ENCODE assay signal across 16 mouse cellular contexts in genomic region chr8:110856760-110857461, GRCm38 (mm10). TPM values are rescaled to one million over a fixed set of nuclear protein-coding genes. Genes with fewer than 3 reads are reported as not detected.
A peak's percentile ranks its signal among the peaks of the same experiment; 100 is the strongest.
DNase-seq lines count a peak whose midpoint lies in the region; ATAC-seq and TF ChIP-seq lines count a peak whose summit lies in the region.
"Had no signal": no experiment of that assay in that cellular context is flagged by ENCODE, and none has a peak within 500 bp of the region (broad histone marks: within the 10 kb centered on the region; RNA-seq: fewer than 3 reads in every experiment).

No protein-coding gene starts in this region.

- no peak overlapping the region for H3K4me3 ChIP-seq in embryonic facial prominence, embryonic 14.5 days (ENCODE audit: low read depth, low read length)
- no peak overlapping the region for H3K4me3 ChIP-seq in embryonic facial prominence, embryonic 10.5 days
- H3K4me3 ChIP-seq in layer of hippocampus, adult 2 months, result no peak overlapping the region
- H3K4me3 ChIP-seq in hindbrain, embryonic 14.5 days (replicated peaks; ENCODE audit: low read length), result no peak overlapping the region
- H3K4me3 ChIP-seq: forebrain, embryonic 10.5 days; hindbrain, embryonic 10.5 days; liver, embryonic 15.5 days; neural tube, embryonic 13.5 days; stomach, embryonic 15.5 days had no signal

- peak; percentile 4 for DNase-seq in embryonic facial prominence, embryonic 14.5 days (ENCODE audit: low spot score)
- DNase-seq in embryonic facial prominence, embryonic 10.5 days (ENCODE audit: low spot score), result no peak
- DNase-seq in layer of hippocampus, adult 2 months (ENCODE audit: low spot score in 2 of 2), result no peak
- DNase-seq in layer of hippocampus, postnatal 10 days (ENCODE audit: low spot score in 2 of 2), result no peak
- DNase-seq in 3134 (ENCODE audit: extremely low read depth, insufficient read length, low spot score) (peak; percentile 22), Patski (ENCODE audit: low read depth, low spot score) (no peak)
- no peak for DNase-seq in Muller cell, postnatal 12 days (ENCODE audit: inconsistent ontology term)
- DNase-seq in hindbrain, embryonic 14.5 days (ENCODE audit: low spot score), result no peak
- DNase-seq: kidney, postnatal 25 days; right cerebral cortex, postnatal 14 days had no signal

- CTCF ChIA-PET in Patski (lab: Charles Lee), result interaction anchor here (0.8 to 3.9 kb wide), 6 partner anchors 8 to 107 kb away, joined by 3 to 20 read pairs (median 4); no protein-coding TSS in a partner anchor

- peaks cover 94% of the 10 kb centered on the region for H3K36me3 ChIP-seq in embryonic facial prominence, embryonic 14.5 days (ENCODE audit: control insufficient read depth, insufficient read depth, low read length)
- peaks cover 98% of the 10 kb centered on the region for H3K36me3 ChIP-seq in embryonic facial prominence, embryonic 10.5 days (replicated peaks)
- H3K36me3 ChIP-seq in hindbrain, embryonic 14.5 days (replicated peaks; ENCODE audit: control insufficient read depth, insufficient read depth), result peaks cover 98% of the 10 kb centered on the region

- ATAC-seq in embryonic facial prominence, embryonic 14.5 days (ENCODE audit: low read depth), result no peak
- no peak for ATAC-seq in Patski
- no peak for ATAC-seq in hindbrain, embryonic 14.5 days (ENCODE audit: low FRiP score)

- POLR2A ChIA-PET in Patski (lab: Charles Lee), result interaction anchor here (0.6 to 1.3 kb wide), 2 partner anchors 72 to 107 kb away, joined by 4 to 5 read pairs; no protein-coding TSS in a partner anchor

- in situ Hi-C loops in Patski (cut with MboI; ENCODE audit: low pct_unique_long_range_greater_than_20kb), result no loop called here

- no peaks in the 10 kb centered on the region for H3K9me3 ChIP-seq in embryonic facial prominence, embryonic 14.5 days (ENCODE audit: control insufficient read depth, low read length)
- H3K9me3 ChIP-seq in embryonic facial prominence, embryonic 10.5 days, result no peaks in the 10 kb centered on the region
- no peaks in the 10 kb centered on the region for H3K9me3 ChIP-seq in hindbrain, embryonic 14.5 days (ENCODE audit: control insufficient read depth, low read length)
- H3K9me3 ChIP-seq: forebrain, embryonic 10.5 days; hindbrain, embryonic 10.5 days; liver, embryonic 15.5 days; neural tube, embryonic 13.5 days; stomach, embryonic 15.5 days had no signal

- WGBS in embryonic facial prominence, embryonic 14.5 days, result 88% methylated on average over 4 of the region's 5 CpGs
- 91% methylated on average over 5 of the region's 5 CpGs for WGBS in embryonic facial prominence, embryonic 10.5 days
- WGBS in hindbrain, embryonic 14.5 days, result 91% methylated on average over 4 of the region's 5 CpGs

- no peaks in the 10 kb centered on the region for H3K27me3 ChIP-seq in embryonic facial prominence, embryonic 14.5 days (replicated peaks; ENCODE audit: control insufficient read depth, insufficient read depth, low read length)
- no peaks in the 10 kb centered on the region for H3K27me3 ChIP-seq in embryonic facial prominence, embryonic 10.5 days (replicated peaks; ENCODE audit: low read depth, poor library complexity, severe bottlenecking)
- no peaks in the 10 kb centered on the region for H3K27me3 ChIP-seq in Patski
- H3K27me3 ChIP-seq in hindbrain, embryonic 14.5 days (ENCODE audit: control insufficient read depth, insufficient read depth, low read length), result no peaks in the 10 kb centered on the region
- H3K27me3 ChIP-seq: liver, embryonic 15.5 days; neural tube, embryonic 13.5 days; stomach, embryonic 15.5 days had no signal

- no peak overlapping the region for H3K27ac ChIP-seq in embryonic facial prominence, embryonic 14.5 days (replicated peaks; ENCODE audit: low read depth, low read length)
- H3K27ac ChIP-seq in embryonic facial prominence, embryonic 10.5 days (replicated peaks), result no peak overlapping the region
- H3K27ac ChIP-seq in layer of hippocampus, adult 2 months, result no peak overlapping the region
- H3K27ac ChIP-seq in hindbrain, embryonic 14.5 days, result no peak overlapping the region
- H3K27ac ChIP-seq: forebrain, embryonic 10.5 days; hindbrain, embryonic 10.5 days; liver, embryonic 15.5 days; neural tube, embryonic 13.5 days; stomach, embryonic 15.5 days had no signal

- no peaks in the 10 kb centered on the region for H3K4me1 ChIP-seq in embryonic facial prominence, embryonic 14.5 days (ENCODE audit: control insufficient read depth, insufficient read depth, low read length)
- no peaks in the 10 kb centered on the region for H3K4me1 ChIP-seq in embryonic facial prominence, embryonic 10.5 days
- H3K4me1 ChIP-seq in hindbrain, embryonic 14.5 days (replicated peaks; ENCODE audit: control insufficient read depth, insufficient read depth, low read length), result no peaks in the 10 kb centered on the region
- H3K4me1 ChIP-seq: forebrain, embryonic 10.5 days; hindbrain, embryonic 10.5 days; liver, embryonic 15.5 days; neural tube, embryonic 13.5 days; stomach, embryonic 15.5 days had no signal

- no peak overlapping the region for H3K9ac ChIP-seq in embryonic facial prominence, embryonic 14.5 days (ENCODE audit: low read depth, low read length)
- no peak overlapping the region for H3K9ac ChIP-seq in hindbrain, embryonic 14.5 days
- H3K9ac ChIP-seq: liver, embryonic 15.5 days; neural tube, embryonic 13.5 days; stomach, embryonic 15.5 days had no signal

- no peak overlapping the region for H3K4me2 ChIP-seq in embryonic facial prominence, embryonic 14.5 days (ENCODE audit: low read depth, low read length)
- no peak overlapping the region for H3K4me2 ChIP-seq in hindbrain, embryonic 14.5 days (replicated peaks)
- H3K4me2 ChIP-seq: liver, embryonic 15.5 days; midbrain, embryonic 11.5 days; neural tube, embryonic 13.5 days; stomach, embryonic 15.5 days had no signal

- TF ChIP-seq CTCF in layer of hippocampus, adult 2 months (conservative IDR thresholded peaks at IDR 0.05), result peak; percentile 70
- TF ChIP-seq CTCF in Patski (IDR thresholded peaks at IDR 0.05), result peak; percentile 66

RNA-seq across cellular contexts. Expression of gene Sf3b3, which starts 10.3 kb away (rescaled TPM):
- 127 and 139 TPM in 2 replicates for polyA plus RNA-seq in embryonic facial prominence, embryonic 14.5 days (2014; fragmentation: Nextera tagmentation; extraction: Ambion mirVana)
- polyA plus RNA-seq in embryonic facial prominence, embryonic 10.5 days (2016; fragmentation: Nextera tagmentation; extraction: Ambion mirVana), result 230 and 242 TPM in 2 replicates
- total RNA-seq in layer of hippocampus, adult 2 months (2021), result 10 to 100 TPM; 71.1 to 74.7 TPM
- 10 to 100 TPM; 59.8 to 63.9 TPM for total RNA-seq in layer of hippocampus, postnatal 10 days (2021)
- 129 TPM for polyA plus RNA-seq in Patski (2021)
- polyA plus RNA-seq in hindbrain, embryonic 14.5 days (2014; fragmentation: Nextera tagmentation; extraction: Ambion mirVana), result 92.2 and 102 TPM in 2 replicates

RNA-seq across cellular contexts. Expression of gene Cog4, which starts 10.5 kb away (rescaled TPM):
- polyA plus RNA-seq in embryonic facial prominence, embryonic 14.5 days (2014; fragmentation: Nextera tagmentation; extraction: Ambion mirVana), result 69.8 and 77.9 TPM in 2 replicates
- polyA plus RNA-seq in embryonic facial prominence, embryonic 10.5 days (2016; fragmentation: Nextera tagmentation; extraction: Ambion mirVana), result 77.2 and 83.5 TPM in 2 replicates
- 10 to 100 TPM; 61.4 to 64.0 TPM for total RNA-seq in layer of hippocampus, adult 2 months (2021)
- total RNA-seq in layer of hippocampus, postnatal 10 days (2021), result 10 to 100 TPM; 49.4 to 52.1 TPM
- polyA plus RNA-seq in Patski (2021), result 95.9 TPM
- 66.7 and 73.0 TPM in 2 replicates for polyA plus RNA-seq in hindbrain, embryonic 14.5 days (2014; fragmentation: Nextera tagmentation; extraction: Ambion mirVana)

RNA-seq across cellular contexts. Expression of gene Fuk, which starts 45.4 kb away (rescaled TPM):
- 7.6 and 9.2 TPM in 2 replicates for polyA plus RNA-seq in embryonic facial prominence, embryonic 14.5 days (2014; fragmentation: Nextera tagmentation; extraction: Ambion mirVana)
- polyA plus RNA-seq in embryonic facial prominence, embryonic 10.5 days (2016; fragmentation: Nextera tagmentation; extraction: Ambion mirVana), result 16.2 and 16.5 TPM in 2 replicates
- 10 to 100 TPM; 23.5 to 29.0 TPM for total RNA-seq in layer of hippocampus, adult 2 months (2021)
- 10 to 100 TPM; 15.2 to 16.4 TPM for total RNA-seq in layer of hippocampus, postnatal 10 days (2021)
- 25.6 TPM for polyA plus RNA-seq in Patski (2021)
- polyA plus RNA-seq in hindbrain, embryonic 14.5 days (2014; fragmentation: Nextera tagmentation; extraction: Ambion mirVana), result 5.0 and 5.8 TPM in 2 replicates

RNA-seq across cellular contexts. Expression of gene Il34, which starts 51.2 kb away (rescaled TPM):
- polyA plus RNA-seq in embryonic facial prominence, embryonic 14.5 days (2014; fragmentation: Nextera tagmentation; extraction: Ambion mirVana), result 1.4 and 1.7 TPM in 2 replicates
- polyA plus RNA-seq in embryonic facial prominence, embryonic 10.5 days (2016; fragmentation: Nextera tagmentation; extraction: Ambion mirVana), result 0.24 TPM in 1 of 2 replicates, not detected in the other
- 10 to 100 TPM; 64.7 to 71.5 TPM for total RNA-seq in layer of hippocampus, adult 2 months (2021)
- 10 to 100 TPM; 50.9 to 52.8 TPM for total RNA-seq in layer of hippocampus, postnatal 10 days (2021)
- 35.6 TPM for polyA plus RNA-seq in Patski (2021)
- polyA plus RNA-seq in hindbrain, embryonic 14.5 days (2014; fragmentation: Nextera tagmentation; extraction: Ambion mirVana), result 5.4 and 6.1 TPM in 2 replicates

Comparison
In these comparisons a context has a peak if more than half of its experiments do, and no peak if none do; other contexts are left out.
1. DNase-seq: peak in embryonic facial prominence, embryonic 14.5 days (single experiment) and 3134 (single experiment); none in embryonic facial prominence, embryonic 10.5 days (single experiment), layer of hippocampus, adult 2 months (0 of 2), layer of hippocampus, postnatal 10 days (0 of 2), Patski (single experiment), Muller cell, postnatal 12 days (single experiment) and hindbrain, embryonic 14.5 days (single experiment).